In the genomic region with DNA sequence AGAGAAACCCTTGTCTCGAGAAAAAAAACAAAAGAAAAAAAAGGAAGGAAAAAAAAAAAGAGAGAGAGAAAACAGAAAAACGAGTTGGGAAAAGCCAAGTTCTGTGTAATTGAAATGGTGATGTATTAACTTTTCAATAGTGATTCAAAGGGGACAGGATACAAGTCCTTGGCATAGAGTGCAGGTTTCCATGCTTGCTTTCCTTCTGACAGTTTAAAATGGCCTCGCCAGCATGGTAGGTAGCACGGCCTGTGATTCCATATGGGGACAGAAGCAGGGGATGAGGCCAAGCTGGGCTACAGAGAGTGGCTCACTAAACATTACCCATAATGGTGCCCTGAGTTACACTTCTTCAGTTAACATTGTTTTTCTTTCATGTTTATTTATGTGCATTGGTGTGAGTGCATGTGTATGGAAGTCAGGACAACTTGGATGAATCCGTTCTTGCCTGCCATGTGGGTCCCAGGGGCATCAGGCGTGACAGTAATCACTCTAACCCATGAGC, we compare ENCODE assay signal across 21 mouse cellular contexts. TPM values are rescaled to one million over a fixed set of nuclear protein-coding genes. Genes with fewer than 3 reads are reported as not detected.
A peak's percentile ranks its signal among the peaks of the same experiment; 100 is the strongest.
DNase-seq lines count a peak whose midpoint lies in the region; ATAC-seq and TF ChIP-seq lines count a peak whose summit lies in the region.
"Had no signal": no experiment of that assay in that cellular context is flagged by ENCODE, and none has a peak within 500 bp of the region (broad histone marks: within the 10 kb centered on the region; RNA-seq: fewer than 3 reads in every experiment).

No protein-coding gene starts in this region.

- no peak overlapping the region for H3K4me2 ChIP-seq in CH12.LX (ENCODE audit: insufficient read depth, low read depth, poor library complexity, severe bottlenecking)
- H3K4me2 ChIP-seq: embryonic facial prominence, embryonic 13.5 days; heart, embryonic 13.5 days; hindbrain, embryonic 12.5 days had no signal

- no peak overlapping the region for H3K9ac ChIP-seq in CH12.LX (ENCODE audit: insufficient read depth, low read depth)
- H3K9ac ChIP-seq: embryonic facial prominence, embryonic 13.5 days; heart, embryonic 13.5 days; hindbrain, embryonic 12.5 days had no signal

- in situ Hi-C loops in CH12.LX (cut with MboI; ENCODE audit: low pct_ligation_motif_present, low pct_unique_long_range_greater_than_20kb, low sequenced_read_pairs) (loop anchor here (10.0 kb wide), 1 partner anchor 203 kb away; a partner anchor contains a TSS), Patski (cut with MboI; ENCODE audit: low pct_unique_long_range_greater_than_20kb) (no loop called here)

- H3K4me3 ChIP-seq in kidney, adult 2 months (ENCODE audit: insufficient read depth, low read depth, low read length) = no peak overlapping the region
- no peak overlapping the region for H3K4me3 ChIP-seq in CH12.LX (replicated peaks in 1 of 3; ENCODE audit: low read depth in 2 of 3, low read length in 2 of 3, poor library complexity in 1 of 3)
- H3K4me3 ChIP-seq: embryonic facial prominence, embryonic 13.5 days; gastrocnemius, adult 2 months; heart, embryonic 13.5 days; hindbrain, embryonic 12.5 days had no signal

- no peak for ATAC-seq in Patski
- ATAC-seq in activated CD4-positive, CD25-positive, alpha-beta regulatory T cell, adult 4 months = no peak
- ATAC-seq: forebrain, embryonic 14.5 days; hindbrain, embryonic 16.5 days had no signal

- CTCF ChIA-PET in Patski (lab: Charles Lee) = no interaction called here

- DNase-seq in kidney, adult 2 months = peak; percentile 54
- DNase-seq in kidney, adult 18-20 months = no peak
- DNase-seq in CH12.LX (ENCODE audit: extremely low read depth) (no peak), Patski (ENCODE audit: low read depth, low spot score) (peak; percentile 13)
- peak; percentile 35 for DNase-seq in kidney, postnatal 14 days
- DNase-seq: adrenal gland, postnatal 14 days; cerebellum, adult 11-12 months; cerebellum, adult 9-11 months; cerebellum, postnatal 36 days; gastrocnemius, adult 2 months; gastrocnemius, postnatal 25 days; heart, postnatal 4 days had no signal

- WGBS in kidney, adult 2 months = 52% methylated on average over 6 of the region's 6 CpGs

- dilution Hi-C loops in CH12.LX (cut with MboI; ENCODE audit: extremely low pct_ligation_motif_present, extremely low pct_unique_long_range_greater_than_20kb, low sequenced_read_pairs) = no loop called here

- POLR2A ChIA-PET in Patski (lab: Charles Lee) = interaction anchor here (0.7 kb wide), 1 partner anchor 184 kb away, joined by 3 read pairs; no protein-coding TSS in a partner anchor

- no peak for TF ChIP-seq RAD21 in CH12.LX (IDR thresholded peaks at IDR 0.05; ENCODE audit: low read depth, low read length)

- TF ChIP-seq CTCF in kidney, adult 2 months (conservative IDR thresholded peaks at IDR 0.05; ENCODE audit: insufficient read depth, insufficient read length, low read depth, low read length) = no peak
- TF ChIP-seq CTCF in CH12.LX (conservative IDR thresholded peaks at IDR 0.05 in 1 of 2, IDR thresholded peaks at IDR 0.05 in 1 of 2; ENCODE audit: low read depth in 2 of 2, low read length in 2 of 2) (no peak), Patski (IDR thresholded peaks at IDR 0.05) (no peak)

- no peak for TF ChIP-seq EP300 in CH12.LX (IDR thresholded peaks at IDR 0.05; ENCODE audit: low read length)

- H3K27me3 ChIP-seq in kidney, adult 2 months (replicated peaks; ENCODE audit: control insufficient read depth, insufficient read depth, low read length) = no peaks in the 10 kb centered on the region
- H3K27me3 ChIP-seq in CH12.LX (replicated peaks) = no peaks in the 10 kb centered on the region
- no peaks in the 10 kb centered on the region for H3K27me3 ChIP-seq in Patski
- H3K27me3 ChIP-seq: embryonic facial prominence, embryonic 13.5 days; heart, embryonic 13.5 days; hindbrain, embryonic 12.5 days had no signal

- H3K27ac ChIP-seq in kidney, adult 2 months (ENCODE audit: insufficient read depth, low read depth, low read length) = no peak overlapping the region
- H3K27ac ChIP-seq in CH12.LX (ENCODE audit: insufficient read depth, low read depth) = no peak overlapping the region
- H3K27ac ChIP-seq: embryonic facial prominence, embryonic 13.5 days; gastrocnemius, adult 2 months; heart, embryonic 13.5 days; hindbrain, embryonic 12.5 days had no signal

- no peaks in the 10 kb centered on the region for H3K9me3 ChIP-seq in CH12.LX (replicated peaks; ENCODE audit: low read length)
- H3K9me3 ChIP-seq: embryonic facial prominence, embryonic 13.5 days; heart, embryonic 13.5 days; hindbrain, embryonic 12.5 days had no signal

- no peaks in the 10 kb centered on the region for H3K36me3 ChIP-seq in kidney, adult 2 months (ENCODE audit: control insufficient read depth, insufficient read depth, low read length)
- H3K36me3 ChIP-seq in CH12.LX (replicated peaks in 1 of 2; ENCODE audit: control insufficient read depth in 1 of 2, insufficient read depth in 1 of 2, low read length in 1 of 2) = peaks cover 38 to 54% of the 10 kb centered on the region in 2 experiments

- H3K4me1 ChIP-seq in kidney, adult 2 months (ENCODE audit: control insufficient read depth, insufficient read depth, low read length) = 0 out of 2 replicates have a peak, but pooled peaks cover 2% of the 10 kb centered on the region
- H3K4me1 ChIP-seq in CH12.LX (ENCODE audit: control insufficient read depth in 1 of 2, insufficient read depth in 2 of 2) = peaks cover 0 to 5% of the 10 kb centered on the region in 2 experiments; a peak in 1 of 4 replicates
- H3K4me1 ChIP-seq: embryonic facial prominence, embryonic 13.5 days; heart, embryonic 13.5 days; hindbrain, embryonic 12.5 days had no signal

- TF ChIP-seq POLR2A in kidney, adult 2 months (IDR thresholded peaks at IDR 0.05; ENCODE audit: low read depth, low read length) = no peak
- no peak for TF ChIP-seq POLR2A in CH12.LX (IDR thresholded peaks at IDR 0.05; ENCODE audit: low read depth, low read length)

- H3K79me2 ChIP-seq in CH12.LX (replicated peaks; ENCODE audit: control insufficient read depth, extremely low read depth, insufficient read depth, poor library complexity, severe bottlenecking) = no peaks in the 10 kb centered on the region; the same call in 1 of the 2 replicates

TF ChIP-seq in CH12.LX, 34 proteins besides CTCF, POLR2A, EP300 and RAD21:
- TF ChIP-seq SMC3 (IDR thresholded peaks at IDR 0.05; ENCODE audit: low read depth, low read length) (no peak), TBP (conservative IDR thresholded peaks at IDR 0.05; ENCODE audit: low read depth, low read length) (no peak), POLR2AphosphoS2 (IDR thresholded peaks at IDR 0.05; ENCODE audit: low read depth, low read length) (0 out of 2 replicates have a peak, but pooled peaks have one; percentile 40), ZMIZ1 (IDR thresholded peaks at IDR 0.05; ENCODE audit: low read depth, low read length) (peak; percentile 21; the same call in 1 of the 2 replicates)

RNA-seq across cellular contexts. Expression of a gene that starts 6.4 kb away (rescaled TPM):
- 30.5 and 38.6 TPM in 2 replicates for polyA plus RNA-seq in kidney, adult 2 months (2012; rRNA removed)
- 14.6 and 15.2 TPM in 2 replicates for total RNA-seq in CH12.LX (2012; rRNA removed)
- 9.8 and 11.2 TPM in 2 replicates for total RNA-seq in CH12.LX (2014; rRNA removed)
- 19.9 and 22.4 TPM in 2 replicates for polyA plus RNA-seq in CH12.LX (2012; ENCODE audit: insufficient read length, low read depth)
- 58.8 TPM for polyA plus RNA-seq in Patski (2021)
- polyA plus RNA-seq in activated CD4-positive, CD25-positive, alpha-beta regulatory T cell, adult 4 months (2017; shearing (Covaris generic)) = 1 to 10 TPM; 7.4 to 8.1 TPM

RNA-seq across cellular contexts. Expression of a gene that starts 11.3 kb away (rescaled TPM):
- 9.8 and 11.4 TPM in 2 replicates for polyA plus RNA-seq in kidney, adult 2 months (2012; rRNA removed)
- total RNA-seq in CH12.LX (2012; rRNA removed) (104 and 139 TPM in 2 replicates), CH12.LX (2014; rRNA removed) (167 and 183 TPM in 2 replicates)
- polyA plus RNA-seq in CH12.LX (2012; ENCODE audit: insufficient read length, low read depth) (110 and 134 TPM in 2 replicates), Patski (2021) (44.1 TPM)
- 10 to 100 TPM; 36.2 to 47.9 TPM for polyA plus RNA-seq in activated CD4-positive, CD25-positive, alpha-beta regulatory T cell, adult 4 months (2017; shearing (Covaris generic))

RNA-seq across cellular contexts. Expression of a gene that starts 41.9 kb away (rescaled TPM):
- polyA plus RNA-seq in kidney, adult 2 months (2012; rRNA removed) = not detected in 2 replicates
- total RNA-seq in CH12.LX (2012; rRNA removed) (not detected in 2 replicates), CH12.LX (2014; rRNA removed) (not detected in 2 replicates)
- polyA plus RNA-seq in CH12.LX (2012; ENCODE audit: insufficient read length, low read depth) (not detected in 2 replicates), Patski (2021) (not detected)
- polyA plus RNA-seq in activated CD4-positive, CD25-positive, alpha-beta regulatory T cell, adult 4 months (2017; shearing (Covaris generic)) = not detected
- total RNA-seq: adrenal gland, adult 18-20 months; adrenal gland, postnatal 14 days; gastrocnemius, adult 2 months; gastrocnemius, postnatal 25 days; granulocyte monocyte progenitor cell, adult 5-6 weeks; heart, postnatal 4 days had no signal
- polyA plus RNA-seq: heart, embryonic 13.5 days; heart, postnatal 0 days had no signal

Comparison
In these comparisons a context has a peak if more than half of its experiments do, and no peak if none do; other contexts are left out.
1. DNase-seq: peak in kidney, adult 2 months (single experiment), Patski (single experiment) and kidney, postnatal 14 days (single experiment); none in kidney, adult 18-20 months (single experiment) and CH12.LX (single experiment).